Mouse (Mus musculus) adrenal gland (tissue): Measurements from ENCODE around the gene Ptafr.

ENCODE experiments used
- intact Hi-C: fragments of 180-260 bp; cut with DNase I; formaldehyde crosslinking; loops from one replicate; pipeline ENCODE4 v1.15.1; 2025

Ptafr gene

GRCm38 (mm10) chr4:132610301-132610984, 46.6 kb downstream of the Ptafr start:
- intact Hi-C loops: no loop called here

- intact Hi-C loops: no loop called here
These were observed 47.5 kb downstream of the Ptafr start for GRCm38 (mm10) chr4:132611320-132611719.

- intact Hi-C loops: no loop called here
These were observed 54.0 kb downstream of the Ptafr start for GRCm38 (mm10) chr4:132617873-132618272.

- intact Hi-C loops: no loop called here
These were observed 55.0 kb downstream of the Ptafr start for GRCm38 (mm10) chr4:132618850-132619375.

GRCm38 (mm10) chr4:132620134-132620533, 56.3 kb downstream of the Ptafr start:
- intact Hi-C loops: no loop called here

GRCm38 (mm10) chr4:132621287-132622068, 57.6 kb downstream of the Ptafr start:
- intact Hi-C loops: no loop called here

GRCm38 (mm10) chr4:132624034-132624657, 60.3 kb downstream of the Ptafr start:
- intact Hi-C loops: no loop called here

- intact Hi-C loops: no loop called here
These were observed 65.0 kb downstream of the Ptafr start for GRCm38 (mm10) chr4:132628830-132629229.
